Comparison of ENCODE assay signal across 8 mouse cellular contexts in the genomic region with DNA sequence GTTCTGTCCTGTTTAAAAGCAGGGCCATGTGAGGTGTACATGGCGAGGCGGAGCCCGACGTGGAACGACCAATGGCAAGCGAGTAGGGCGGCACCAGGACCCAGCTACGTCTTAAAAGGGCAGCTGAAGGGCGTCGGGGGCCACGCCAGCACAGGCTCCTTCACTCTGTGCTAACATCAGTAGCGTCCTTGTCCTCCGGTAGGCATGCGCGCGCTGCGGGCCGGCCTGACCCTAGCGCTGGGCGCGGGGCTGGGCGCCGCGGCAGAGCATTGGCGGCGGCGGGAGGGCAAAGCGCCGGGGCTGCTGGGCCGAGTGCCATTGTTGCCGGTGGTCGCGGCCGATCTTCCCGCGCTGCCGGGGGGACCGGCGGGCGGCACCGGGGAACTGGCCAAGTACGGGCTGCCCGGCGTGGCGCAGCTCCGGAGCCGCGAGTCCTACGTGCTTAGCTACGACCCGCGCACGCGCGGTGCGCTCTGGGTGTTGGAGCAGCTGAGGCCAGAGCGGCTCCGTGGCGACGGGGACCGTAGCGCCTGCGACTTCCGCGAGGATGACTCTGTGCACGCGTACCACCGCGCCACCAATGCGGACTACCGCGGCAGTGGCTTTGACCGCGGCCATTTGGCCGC. TPM values are rescaled to one million over a fixed set of nuclear protein-coding genes. Genes with fewer than 3 reads are reported as not detected.
DNase-seq lines count a peak whose midpoint lies in the region; ATAC-seq lines count a peak whose summit lies in the region.

Endog (plus strand) TSS at position 123 of the 626 bp plus-strand sequence.

- H3K27ac ChIP-seq in hindbrain, embryonic 12.5 days = peak within 1 kb of the TSS; percentile 94

- peak within 1 kb of the TSS; percentile 94 for H3K4me2 ChIP-seq in hindbrain, embryonic 12.5 days (replicated peaks)

- peak; percentile 84 for DNase-seq in NIH3T3 (ENCODE audit: low read depth)
- DNase-seq in cerebellum, postnatal 10 days = peak; percentile 91 to 94
- DNase-seq in frontal cortex, postnatal 14 days (ENCODE audit: low spot score in 2 of 2) = peak; percentile 82 to 84
- peak; percentile 84 to 93 for DNase-seq in layer of hippocampus, postnatal 14 days (ENCODE audit: low spot score in 2 of 2)
- peak; percentile 89 for DNase-seq in lung, postnatal 10 days
- DNase-seq in ovary, postnatal 14 days (ENCODE audit: low spot score) = peak; percentile 63
- DNase-seq in thymus, postnatal 10 days (ENCODE audit: low spot score in 2 of 2) = peak; percentile 67 to 76

- ATAC-seq in hindbrain, embryonic 12.5 days (ENCODE audit: low FRiP score) = peak; percentile 97

- H3K9ac ChIP-seq in hindbrain, embryonic 12.5 days = peak within 1 kb of the TSS; percentile 81

- peaks cover 8% of the 10 kb centered on the region for H3K9me3 ChIP-seq in hindbrain, embryonic 12.5 days (replicated peaks)

- H3K27me3 ChIP-seq in hindbrain, embryonic 12.5 days = no peaks in the 10 kb centered on the region

- H3K36me3 ChIP-seq in hindbrain, embryonic 12.5 days = peaks cover 38% of the 10 kb centered on the region

- peaks cover 8% of the 10 kb centered on the region for H3K4me1 ChIP-seq in hindbrain, embryonic 12.5 days

- H3K4me3 ChIP-seq in hindbrain, embryonic 12.5 days = peak within 1 kb of the TSS; percentile 71

- under 1% methylated on average over 75 of the region's 75 CpGs for WGBS in hindbrain, embryonic 12.5 days

RNA-seq across cellular contexts. Expression of gene Endog, which starts in this region (rescaled TPM):
- 15.7 and 16.2 TPM in 2 replicates for polyA plus RNA-seq in hindbrain, embryonic 12.5 days (2016; fragmentation: Nextera tagmentation; extraction: Ambion mirVana)
- total RNA-seq in layer of hippocampus, postnatal 14 days (2021) = 10 to 100 TPM; 21.7 to 24.4 TPM

Comparison
In these comparisons a context has a peak if more than half of its experiments do, and no peak if none do; other contexts are left out.
1. Peak in every context shown above with its lines: DNase-seq, ATAC-seq, H3K4me3 ChIP-seq and H3K27ac ChIP-seq.